Mouse (Mus musculus): ENCODE data around the gene Gp1bb.
A peak's percentile ranks its signal among the peaks of the same experiment; 100 is the strongest.

Gp1bb gene

GRCm38 (mm10) chr16:18628948-18629340 lies 6.7 kb upstream of the Gp1bb start:
- no peak for DNase-seq (ENCODE audit: low spot score in 2 of 2)

- DNase-seq (ENCODE audit: low spot score in 2 of 2) = no peak
Observed at GRCm38 (mm10) chr16:18628206-18628947, 6.2 kb upstream of the Gp1bb start.

- DNase-seq (ENCODE audit: low spot score in 2 of 2) = no peak
Observed at GRCm38 (mm10) chr16:18627163-18627562, 5.0 kb upstream of the Gp1bb start.

GRCm38 (mm10) chr16:18626376-18626878 lies 4.2 kb upstream of the Gp1bb start, which contains the start of gene Gm49601:
Gene Gm49601 (minus strand): TSS chr16:18626427.
- peak; percentile 73 to 93 for DNase-seq (ENCODE audit: low spot score in 2 of 2)

- DNase-seq (ENCODE audit: low spot score in 2 of 2) = peak in 1 of 2 experiments; percentile 68
Observed at GRCm38 (mm10) chr16:18625791-18626311, 3.6 kb upstream of the Gp1bb start.

- DNase-seq (ENCODE audit: low spot score in 2 of 2) = no peak
Observed at GRCm38 (mm10) chr16:18625097-18625496, 2.9 kb upstream of the Gp1bb start.

GRCm38 (mm10) chr16:18624641-18625040 lies 2.4 kb upstream of the Gp1bb start:
- no peak for DNase-seq (ENCODE audit: low spot score in 2 of 2)

- DNase-seq (ENCODE audit: low spot score in 2 of 2) = no peak
Observed at GRCm38 (mm10) chr16:18623751-18624540, 1.7 kb upstream of the Gp1bb start.

- DNase-seq (ENCODE audit: low spot score in 2 of 2) = no peak
Observed at GRCm38 (mm10) chr16:18622916-18623750, 930 bp upstream of the Gp1bb start.

GRCm38 (mm10) chr16:18621362-18622001 lies 721 bp downstream of the Gp1bb start:
- DNase-seq (ENCODE audit: low spot score in 2 of 2) = no peak

GRCm38 (mm10) chr16:18620601-18621361 lies 1.4 kb downstream of the Gp1bb start:
- DNase-seq (ENCODE audit: low spot score in 2 of 2) = no peak

GRCm38 (mm10) chr16:18620201-18620600 lies 2.0 kb downstream of the Gp1bb start:
- DNase-seq (ENCODE audit: low spot score in 2 of 2) = no peak

- no peak for DNase-seq (ENCODE audit: low spot score in 2 of 2)
Observed at GRCm38 (mm10) chr16:18619110-18619509, 3.1 kb downstream of the Gp1bb start.

GRCm38 (mm10) chr16:18618297-18618696 lies 3.9 kb downstream of the Gp1bb start:
- DNase-seq (ENCODE audit: low spot score in 2 of 2) = no peak

- peak; percentile 79 to 93 for DNase-seq (ENCODE audit: low spot score in 2 of 2)
Observed at GRCm38 (mm10) chr16:18617370-18618065, 4.7 kb downstream of the Gp1bb start.

- no peak for DNase-seq (ENCODE audit: low spot score in 2 of 2)
Observed at GRCm38 (mm10) chr16:18613301-18613700, 8.9 kb downstream of the Gp1bb start.

GRCm38 (mm10) chr16:18611752-18612151 lies 10.5 kb downstream of the Gp1bb start:
- DNase-seq (ENCODE audit: low spot score in 2 of 2) = no peak

- no peak for DNase-seq (ENCODE audit: low spot score in 2 of 2)
Observed at GRCm38 (mm10) chr16:18609099-18609498, 13.1 kb downstream of the Gp1bb start.

- DNase-seq (ENCODE audit: low spot score in 2 of 2) = no peak
Observed at GRCm38 (mm10) chr16:18608226-18608625, 14.0 kb downstream of the Gp1bb start.

- no peak for DNase-seq (ENCODE audit: low spot score in 2 of 2)
Observed at GRCm38 (mm10) chr16:18605705-18606104, 16.5 kb downstream of the Gp1bb start.

Measured in spleen, postnatal 4 days (tissue).